Mouse (Mus musculus) myocyte (in vitro differentiated cells): Measurements from ENCODE around the gene Dr1. TPM values are rescaled to one million over a fixed set of nuclear protein-coding genes. Genes with fewer than 3 reads are reported as not detected.
A peak's percentile ranks its signal among the peaks of the same experiment; 100 is the strongest.
"Not testable (repeated sequence)": the region's sequence is repeated elsewhere in the genome, so short reads cannot be mapped to it uniquely, and the experiment has no call there.

Experiments
- H3K27me3 ChIP-seq: one replicate; pipeline ENCODE4 v1.6.1; 2011; ENCODE audit not compliant: control insufficient read depth, insufficient read depth, insufficient read length
- H3K36me3 ChIP-seq: one replicate; pipeline ENCODE4 v1.6.1; 2011; ENCODE audit not compliant: control insufficient read depth, insufficient read depth
- H3K4me2 ChIP-seq: one replicate; pipeline ENCODE4 v1.6.1; 2011; ENCODE audit warnings: low read depth, control low read depth
- H3K4me3 ChIP-seq: one replicate; pipeline ENCODE4 v1.5.1; 2011; ENCODE audit warnings: mild to moderate bottlenecking, control low read depth, moderate library complexity
- H3K79me2 ChIP-seq: one replicate; pipeline ENCODE4 v1.6.1; 2011; ENCODE audit not compliant: control insufficient read depth, insufficient read depth
- H3ac ChIP-seq: one replicate; pipeline ENCODE4 v1.6.1; 2011; ENCODE audit not compliant: control insufficient read depth, insufficient read length
- CEBPB ChIP-seq: IDR thresholded peaks from 2 replicates; pipeline ENCODE4 v1.6.1; 2011; ENCODE audit warnings: mild to moderate bottlenecking, moderate library complexity; ENCODE audit not compliant: poor library complexity, insufficient read depth, severe bottlenecking
- E2F4 ChIP-seq: IDR thresholded peaks from one replicate; pipeline ENCODE4 v1.6.1; 2011; ENCODE audit warnings: mild to moderate bottlenecking, control low read depth, moderate library complexity; ENCODE audit not compliant: insufficient read depth
- MAX ChIP-seq: IDR thresholded peaks from one replicate; pipeline ENCODE4 v1.6.1; 2011; ENCODE audit warnings: low read depth, mild to moderate bottlenecking, control low read depth
- MYOD1 ChIP-seq, 3 experiments: IDR thresholded peaks; one replicate each; pipeline ENCODE4 v1.6.1; 2011; ENCODE audit warnings: control low read depth in 2 of 3, low read depth in 2 of 3, mild to moderate bottlenecking in 2 of 3, moderate library complexity in 1 of 3; ENCODE audit not compliant: insufficient read length in 2 of 3, control insufficient read depth in 1 of 3
- MYOG ChIP-seq, 3 experiments: IDR thresholded peaks; one replicate each; pipeline ENCODE4 v1.6.1; 2011; ENCODE audit warnings: control low read depth in 2 of 3, low read depth in 2 of 3, mild to moderate bottlenecking in 2 of 3; ENCODE audit not compliant: insufficient read length in 2 of 3, control insufficient read depth in 1 of 3, insufficient read depth in 1 of 3
- POLR2A ChIP-seq: IDR thresholded peaks from one replicate; pipeline ENCODE4 v1.6.1; 2011; ENCODE audit warnings: low read depth, mild to moderate bottlenecking, control low read depth, moderate library complexity; ENCODE audit not compliant: insufficient read length
- POLR2AphosphoS2 ChIP-seq: IDR thresholded peaks from one replicate; pipeline ENCODE4 v1.6.1; 2011; ENCODE audit warnings: low read depth, control low read depth; ENCODE audit not compliant: insufficient read length
- REST ChIP-seq: IDR thresholded peaks from one replicate; pipeline ENCODE4 v1.6.1; 2011; ENCODE audit warnings: mild to moderate bottlenecking, control low read depth, moderate library complexity; ENCODE audit not compliant: insufficient read depth, insufficient read length
- SRF ChIP-seq: IDR thresholded peaks from one replicate; pipeline ENCODE4 v1.6.1; 2011; ENCODE audit warnings: low read depth; ENCODE audit not compliant: control insufficient read depth, insufficient read length
- TCF12 ChIP-seq: IDR thresholded peaks from one replicate; pipeline ENCODE4 v1.6.1; 2011; ENCODE audit warnings: mild to moderate bottlenecking, control low read depth; ENCODE audit not compliant: poor library complexity, insufficient read depth, severe bottlenecking
- TCF3 ChIP-seq: IDR thresholded peaks from one replicate; pipeline ENCODE4 v1.6.1; 2011; ENCODE audit warnings: low read depth, control low read depth; ENCODE audit not compliant: insufficient read length
- USF1 ChIP-seq: IDR thresholded peaks from one replicate; pipeline ENCODE4 v1.6.1; 2011; ENCODE audit warnings: low read depth, mild to moderate bottlenecking, control low read depth, moderate library complexity
- polyA plus RNA-seq: library from polyadenylated mRNA; unstranded; fragments of >200 nt; fragmentation: generic; extraction: Trizol; gene quantifications from one replicate; pipeline ENCODE4 v1.2.1, GENCODE M21; 2012; ENCODE audit warnings: missing spikeins

Dr1 gene
- polyA plus RNA-seq, 1 experiment: 15.1 TPM

DNA sequence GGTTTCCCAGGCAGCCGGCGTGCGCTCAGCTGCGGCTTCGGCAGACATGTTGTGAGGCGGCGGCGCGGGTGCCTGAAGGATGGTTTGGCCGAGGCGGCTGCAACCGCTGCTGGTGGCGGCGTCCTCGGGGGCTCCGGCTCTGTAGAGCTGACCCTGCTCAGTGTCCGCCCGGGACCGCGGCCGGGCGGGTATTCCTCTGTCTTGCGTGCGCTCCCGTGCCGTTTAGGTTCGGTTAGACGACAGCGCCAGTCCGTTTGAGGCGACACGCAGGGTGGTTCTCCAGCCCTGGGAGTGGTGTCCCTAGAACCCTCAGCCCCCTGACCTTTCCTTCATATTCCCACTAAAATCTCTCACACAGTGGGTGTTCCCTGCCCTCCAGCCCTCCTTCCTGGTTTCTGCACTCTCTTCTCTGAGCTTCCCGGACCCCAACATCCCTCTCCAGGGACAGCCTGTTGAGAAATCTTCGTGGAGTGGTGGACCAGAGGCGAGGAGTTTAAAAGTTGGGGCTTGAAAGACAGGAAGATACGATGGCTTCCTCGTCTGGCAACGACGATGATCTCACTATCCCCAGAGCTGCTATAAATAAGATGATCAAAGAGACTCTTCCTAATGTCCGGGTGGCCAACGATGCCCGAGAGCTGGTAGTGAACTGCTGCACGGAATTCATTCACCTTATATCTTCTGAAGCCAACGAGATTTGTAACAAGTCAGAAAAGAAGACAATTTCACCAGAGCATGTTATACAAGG, 540 bp downstream of the Dr1 start:
- no peak for TF ChIP-seq USF1
- TF ChIP-seq MYOD1 (IDR thresholded peaks at IDR 0.05; ENCODE audit: control insufficient read depth in 1 of 3, insufficient read length in 2 of 3, low read depth in 2 of 3): no peak
- no peaks in the 10 kb centered on the region for H3K27me3 ChIP-seq

DNA sequence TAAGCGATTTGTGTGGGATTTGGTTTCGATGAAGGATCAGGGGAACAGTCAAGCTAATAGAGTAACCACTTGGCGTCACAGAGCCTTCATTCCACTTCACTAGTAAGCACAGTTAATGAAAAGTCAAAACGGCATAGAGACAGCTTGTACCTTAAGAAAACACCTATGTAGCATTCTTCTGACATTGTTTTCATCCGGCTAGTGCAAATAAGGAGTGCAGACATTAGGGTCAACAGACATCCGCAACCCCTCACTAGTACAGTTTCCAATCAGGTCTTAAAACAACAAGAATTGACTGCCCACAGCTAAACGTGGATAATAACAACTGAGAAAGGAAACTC, 1.1 kb downstream of the Dr1 start:
- H3K79me2 ChIP-seq: peaks cover 55% of the 10 kb centered on the region
- peak overlapping the region; percentile 84 for H3ac ChIP-seq
- no peaks in the 10 kb centered on the region for H3K36me3 ChIP-seq
- no peaks in the 10 kb centered on the region for H3K27me3 ChIP-seq
- peak overlapping the region; percentile 87 for H3K4me3 ChIP-seq
- no peak for TF ChIP-seq TCF3
- no peak for TF ChIP-seq E2F4
- TF ChIP-seq POLR2AphosphoS2: no peak
- TF ChIP-seq TCF12: no peak
- TF ChIP-seq SRF: no peak
- peak overlapping the region; percentile 100 for H3K4me2 ChIP-seq

More for the DNA sequence above, 540 bp downstream of the Dr1 start:
- no peaks in the 10 kb centered on the region for H3K36me3 ChIP-seq
- peaks cover 50% of the 10 kb centered on the region for H3K79me2 ChIP-seq
- peak overlapping the region; percentile 87 for H3K4me3 ChIP-seq
- H3ac ChIP-seq: peak overlapping the region; percentile 84
- H3K4me2 ChIP-seq: peak overlapping the region; percentile 100

DNA sequence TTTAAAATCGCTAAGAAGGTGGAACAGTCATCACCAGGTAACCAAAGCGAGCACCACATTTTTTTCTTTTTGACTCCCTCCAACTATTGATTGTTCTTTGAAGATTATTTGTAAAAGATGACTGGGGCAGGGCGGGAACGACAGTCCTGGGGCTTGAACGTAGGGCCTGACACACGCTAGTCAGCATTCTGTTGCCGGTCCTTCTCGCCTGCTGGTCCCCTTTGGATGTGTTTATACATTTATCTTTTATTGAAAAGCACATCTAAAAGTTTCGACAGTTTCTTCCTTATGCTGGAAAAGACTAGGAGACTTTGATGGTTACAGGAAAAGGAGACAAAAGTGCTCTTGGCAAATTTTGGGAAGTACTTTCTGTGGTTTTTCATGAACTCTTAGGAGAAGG, 1.7 kb downstream of the Dr1 start:
- TF ChIP-seq MYOD1 (IDR thresholded peaks at IDR 0.05; ENCODE audit: control insufficient read depth in 1 of 3, insufficient read length in 2 of 3, low read depth in 2 of 3): no peak
- Histone ChIP-seq H3K27me3 (no peaks in the 10 kb centered on the region), H3K79me2 (peaks cover 56% of the 10 kb centered on the region), H3K4me3 (peak overlapping the region; percentile 87), H3K36me3 (no peaks in the 10 kb centered on the region), H3K4me2 (peak overlapping the region; percentile 100), H3ac (peak overlapping the region; percentile 84)

DNA sequence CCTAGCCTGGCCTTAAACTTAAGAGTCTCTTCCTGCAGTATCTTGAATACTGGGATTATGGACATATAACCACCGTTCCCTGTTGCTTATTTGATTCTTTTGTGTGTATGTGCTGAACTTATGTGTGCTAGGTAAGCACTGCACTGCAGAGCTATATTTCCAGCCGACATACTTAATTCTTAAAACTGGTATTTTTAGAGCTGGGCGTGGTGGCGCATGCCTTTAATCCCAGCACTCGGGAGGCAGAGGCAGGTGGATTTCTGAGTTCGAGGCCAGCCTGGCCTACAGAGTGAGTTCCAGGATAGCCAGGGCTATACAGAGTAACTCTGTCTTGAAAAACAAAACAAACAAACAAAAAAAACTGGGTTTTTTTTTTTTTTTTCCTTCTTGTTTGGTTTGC, 2.6 kb downstream of the Dr1 start:
- peaks cover 56% of the 10 kb centered on the region for H3K79me2 ChIP-seq
- H3K36me3 ChIP-seq, H3K27me3 ChIP-seq, H3ac ChIP-seq: not testable (repeated sequence)
- H3K4me3 ChIP-seq: peak overlapping the region; percentile 87
- peak overlapping the region; percentile 100 for H3K4me2 ChIP-seq

DNA sequence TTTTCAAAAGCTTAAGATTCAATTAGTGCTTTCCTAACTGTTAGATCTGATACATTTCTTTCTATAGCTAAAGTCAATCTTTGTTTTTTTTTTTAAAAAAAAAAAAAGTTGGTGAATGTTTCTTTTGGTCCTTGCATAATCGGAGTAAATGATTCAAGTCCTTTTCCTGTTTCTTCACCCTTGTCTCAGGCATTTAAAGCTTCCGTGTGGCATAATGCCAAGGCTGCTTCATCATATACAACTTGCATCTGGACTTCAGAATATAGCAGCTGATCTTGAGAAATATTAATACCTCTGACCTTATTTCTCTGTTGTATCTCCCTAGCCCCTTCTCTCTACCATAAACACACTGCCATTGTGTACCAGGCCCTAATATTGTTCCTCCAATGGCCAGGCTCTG, 18.3 kb downstream of the Dr1 start:
- Histone ChIP-seq H3K36me3 (no peaks in the 10 kb centered on the region), H3K4me2 (no peak overlapping the region), H3K27me3 (no peaks in the 10 kb centered on the region), H3K4me3 (no peak overlapping the region), H3K79me2 (no peaks in the 10 kb centered on the region), H3ac (no peak overlapping the region)
- TF ChIP-seq TCF12 (no peak), E2F4 (no peak), SRF (no peak), TCF3 (no peak), CEBPB (no peak), POLR2A (no peak), MAX (no peak)

DNA sequence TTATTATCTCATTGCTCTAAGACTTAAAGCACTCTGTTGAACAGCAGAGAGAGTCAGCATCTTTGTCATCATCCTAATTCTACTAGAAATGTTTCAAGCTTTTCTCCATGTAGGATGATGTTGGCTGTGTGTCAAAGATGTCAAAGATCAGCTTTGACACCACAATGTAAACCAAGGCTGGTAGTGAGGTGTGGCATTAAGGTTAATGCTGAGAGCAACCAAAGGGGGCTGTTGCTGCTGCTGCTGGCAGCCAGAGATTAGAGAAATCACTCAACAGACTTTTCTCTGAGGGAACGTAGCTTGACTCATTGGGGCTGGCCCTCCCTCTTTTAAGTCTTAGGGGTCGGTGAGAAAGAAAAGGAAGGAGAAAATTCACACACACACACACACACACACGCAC, 32.9 kb downstream of the Dr1 start:
- no peak for TF ChIP-seq MYOG (IDR thresholded peaks at IDR 0.05; ENCODE audit: control insufficient read depth in 1 of 3, insufficient read depth in 1 of 3, insufficient read length in 2 of 3, low read depth in 2 of 3)
- TF ChIP-seq POLR2A: no peak
- no peak for TF ChIP-seq TCF12
- no peak for TF ChIP-seq USF1
- TF ChIP-seq REST: no peak
- Histone ChIP-seq H3K79me2 (no peaks in the 10 kb centered on the region), H3ac (no peak overlapping the region), H3K4me3 (no peak overlapping the region), H3K27me3 (no peaks in the 10 kb centered on the region), H3K36me3 (no peaks in the 10 kb centered on the region), H3K4me2 (no peak overlapping the region)
